Mouse (Mus musculus) megakaryocyte progenitor cell, adult 5-6 weeks (primary cell): Measurements from ENCODE around the gene Itga1. TPM values are rescaled to one million over a fixed set of nuclear protein-coding genes. Genes with fewer than 3 reads are reported as not detected.
A peak's percentile ranks its signal among the peaks of the same experiment; 100 is the strongest.

ENCODE experiments used
- ATAC-seq: replicated peaks from 2 replicates; pipeline ENCODE4 v1.8.0; 2016; ENCODE audit warnings: mild to moderate bottlenecking, moderate TSS enrichment, inconsistent platforms; ENCODE audit not compliant: poor library complexity
- total RNA-seq, 2 experiments: library from RNA; stranded (forward) in 1 of 2; stranded (reverse) in 1 of 2; fragments of 157-497, 149-512 nt in 1 of 2; fragments of 200-1000 nt in 1 of 2; gene quantifications; 2 replicates each; pipeline versions ENCODE4 v1.2.3 to v1.2.4; 2015 to 2017

Itga1 gene
- total RNA-seq, 2 experiments from 2014 or later = 8.8 to 12.3 TPM

GRCm38 (mm10) chr13:114910629-114911028 lies 191.1 kb downstream of the Itga1 start:
- ATAC-seq = peak; percentile 63

DNA sequence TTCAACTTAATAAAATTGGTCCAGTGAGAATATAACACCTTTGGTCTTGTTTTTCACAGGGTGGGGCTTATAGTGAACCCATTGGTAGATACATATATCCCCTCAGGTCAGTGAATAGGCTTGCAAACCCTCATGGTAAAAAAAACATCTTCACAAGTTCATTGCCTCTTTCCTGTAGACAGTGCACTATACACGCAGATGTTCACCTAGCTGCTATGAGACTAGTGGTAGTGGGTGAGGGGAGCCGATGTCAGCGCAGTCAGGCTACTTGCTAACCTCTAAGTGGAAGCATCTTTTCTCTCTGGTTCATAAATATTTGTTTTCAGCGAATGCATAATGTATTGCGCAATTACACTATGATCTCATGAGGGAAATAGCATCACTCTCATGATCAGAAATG lies 192.2 kb downstream of the Itga1 start:
- no peak for ATAC-seq

GRCm38 (mm10) chr13:114907876-114908275 lies 193.9 kb downstream of the Itga1 start:
- ATAC-seq = no peak

Other genes starting within 250 kb of the Itga1 start
- gene Itga2, start 169.9 kb downstream of the Itga1 start, total RNA-seq (2015) = 0.32 and 0.37 TPM in 2 replicates
- gene Itga2, start 169.9 kb downstream of the Itga1 start, total RNA-seq (2017) = 0.04 and 0.47 TPM in 2 replicates
- gene Pelo, start 11.8 kb downstream of the Itga1 start, total RNA-seq (2015) = 13.2 and 16.6 TPM in 2 replicates
- 13.9 and 15.5 TPM in 2 replicates for gene Pelo, start 11.8 kb downstream of the Itga1 start, total RNA-seq (2017)
- gene Gm49395, start within 50 bp of the Itga1 start, total RNA-seq (2015) = 17.4 and 21.6 TPM in 2 replicates
- 3.1 and 5.7 TPM in 2 replicates for gene Gm49395, start within 50 bp of the Itga1 start, total RNA-seq (2017)